15 mouse cellular contexts compared by ENCODE assay signal in the genomic region with DNA sequence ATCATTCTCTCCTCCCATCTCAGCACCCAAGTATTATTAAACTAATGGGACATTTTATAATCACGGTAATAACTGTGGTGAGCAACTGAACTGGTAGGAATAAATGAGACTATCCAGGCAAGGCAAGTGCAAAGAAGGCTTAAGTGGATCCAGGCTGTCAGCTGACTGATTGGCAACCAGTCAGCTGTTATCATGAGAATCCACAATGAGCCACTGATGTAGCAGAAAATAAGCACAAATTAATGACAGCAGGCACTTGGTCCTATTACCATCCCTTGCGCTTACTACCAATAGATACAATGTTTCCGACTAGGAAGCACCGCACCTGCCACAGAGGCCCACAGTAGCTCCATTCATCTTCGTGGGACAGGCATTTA. TPM values are rescaled to one million over a fixed set of nuclear protein-coding genes. Genes with fewer than 3 reads are reported as not detected.
"Had no signal": no experiment of that assay in that cellular context is flagged by ENCODE, and none has a peak within 500 bp of the region (broad histone marks: within the 10 kb centered on the region; RNA-seq: fewer than 3 reads in every experiment).

No protein-coding gene starts in this region.

- ATAC-seq: liver, postnatal 0 days had no signal

- H3K27me3 ChIP-seq: limb, embryonic 12.5 days; lung, embryonic 15.5 days; neural tube, embryonic 15.5 days had no signal

- H3K27ac ChIP-seq: kidney, embryonic 15.5 days; limb, embryonic 12.5 days; liver, embryonic 13.5 days; lung, embryonic 15.5 days; midbrain, embryonic 12.5 days; neural tube, embryonic 15.5 days had no signal

- H3K36me3 ChIP-seq: kidney, embryonic 15.5 days; limb, embryonic 12.5 days; liver, embryonic 13.5 days; lung, embryonic 15.5 days; midbrain, embryonic 12.5 days; neural tube, embryonic 15.5 days had no signal

- H3K9me3 ChIP-seq: kidney, embryonic 15.5 days; limb, embryonic 12.5 days; liver, embryonic 13.5 days; lung, embryonic 15.5 days; midbrain, embryonic 12.5 days; neural tube, embryonic 15.5 days had no signal

- H3K4me3 ChIP-seq: kidney, embryonic 15.5 days; limb, embryonic 12.5 days; liver, embryonic 13.5 days; lung, embryonic 15.5 days; midbrain, embryonic 12.5 days; neural tube, embryonic 15.5 days had no signal

- H3K4me2 ChIP-seq: kidney, embryonic 15.5 days; limb, embryonic 12.5 days; liver, embryonic 13.5 days; lung, embryonic 15.5 days; midbrain, embryonic 12.5 days; neural tube, embryonic 15.5 days had no signal

- H3K9ac ChIP-seq: kidney, embryonic 15.5 days; limb, embryonic 12.5 days; liver, embryonic 13.5 days; liver, postnatal 0 days; lung, embryonic 15.5 days; midbrain, embryonic 12.5 days; neural tube, embryonic 15.5 days had no signal

- DNase-seq: kidney, adult 2 months; kidney, postnatal 25 days; layer of hippocampus, adult 9-11 months; liver; liver, embryonic 13.5 days; liver, postnatal 0 days; lung, postnatal 14 days; spleen, adult 18-20 months; thymus, postnatal 4 days had no signal

RNA-seq across cellular contexts. Expression of gene Ptgfrn, which starts 2.4 kb away (rescaled TPM):
- total RNA-seq: megakaryocyte-erythroid progenitor cell, adult 5-6 weeks had no signal
